ENCODE assay signal across 18 mouse cellular contexts in genomic region chr17:31033251-31033650, GRCm38 (mm10). TPM values are rescaled to one million over a fixed set of nuclear protein-coding genes. Genes with fewer than 3 reads are reported as not detected.
DNase-seq lines count a peak whose midpoint lies in the region; ATAC-seq and TF ChIP-seq lines count a peak whose summit lies in the region.
"Had no signal": no experiment of that assay in that cellular context is flagged by ENCODE, and none has a peak within 500 bp of the region (broad histone marks: within the 10 kb centered on the region; RNA-seq: fewer than 3 reads in every experiment).

No protein-coding gene starts in this region.

- peaks cover 15% of the 10 kb centered on the region for H3K4me1 ChIP-seq in liver, embryonic 11.5 days (replicated peaks; ENCODE audit: control insufficient read depth, insufficient read depth, low read length)
- peaks cover 8% of the 10 kb centered on the region; the same call in 1 of the 2 replicates for H3K4me1 ChIP-seq in hindbrain, postnatal 0 days (ENCODE audit: insufficient read depth, low read length)

- H3K9me3 ChIP-seq in liver, embryonic 11.5 days (ENCODE audit: control insufficient read depth, low read length): no peaks in the 10 kb centered on the region; the same call in 1 of the 2 replicates
- 0 out of 2 replicates have a peak, but pooled peaks cover 4% of the 10 kb centered on the region for H3K9me3 ChIP-seq in hindbrain, postnatal 0 days (ENCODE audit: low read length)

- no peak overlapping the region; the same call in 1 of the 2 replicates for H3K4me2 ChIP-seq in liver, embryonic 11.5 days
- H3K4me2 ChIP-seq in hindbrain, postnatal 0 days (ENCODE audit: low read depth, low read length): no peak overlapping the region
- H3K4me2 ChIP-seq: embryonic facial prominence, embryonic 13.5 days; limb, embryonic 12.5 days had no signal

- no peaks in the 10 kb centered on the region for H3K36me3 ChIP-seq in liver, embryonic 11.5 days (ENCODE audit: control insufficient read depth, insufficient read depth, low read length)
- H3K36me3 ChIP-seq in hindbrain, postnatal 0 days (ENCODE audit: insufficient read depth, low read length): no peaks in the 10 kb centered on the region
- H3K36me3 ChIP-seq: embryonic facial prominence, embryonic 13.5 days; limb, embryonic 12.5 days had no signal

- H3K4me3 ChIP-seq in liver, embryonic 11.5 days (ENCODE audit: low read depth, low read length): no peak overlapping the region
- H3K4me3 ChIP-seq in hindbrain, postnatal 0 days (ENCODE audit: low read length): no peak overlapping the region
- H3K4me3 ChIP-seq: embryonic facial prominence, embryonic 13.5 days; gastrocnemius, adult 2 months; limb, embryonic 12.5 days had no signal

- TF ChIP-seq CTCF in hindbrain, postnatal 0 days (IDR thresholded peaks at IDR 0.05; ENCODE audit: low read depth): no peak

- ATAC-seq in CD4-positive, CD25-positive, alpha-beta regulatory T cell, adult 4 months: no peak
- ATAC-seq in liver, embryonic 11.5 days (replicated peaks; ENCODE audit: low FRiP score): no peak
- ATAC-seq in hindbrain, postnatal 0 days: no peak

- peak; percentile 18 for DNase-seq in CD4-positive, CD25-positive, alpha-beta regulatory T cell, adult 2 months (ENCODE audit: low read depth, low spot score)
- no peak for DNase-seq in liver, embryonic 11.5 days (ENCODE audit: low spot score)
- no peak for DNase-seq in liver
- no peak for DNase-seq in hindbrain, postnatal 0 days (ENCODE audit: low spot score)
- DNase-seq in thymus, postnatal 0 days (ENCODE audit: low spot score): peak; percentile 26
- no peak for DNase-seq in right cerebral cortex, postnatal 36 days (ENCODE audit: low spot score in 2 of 2)
- DNase-seq in adipocyte (ENCODE audit: low spot score): no peak
- DNase-seq: adrenal gland, postnatal 25 days; cerebellum, adult 11-12 months; gastrocnemius, adult 2 months; heart, postnatal 14 days; kidney, adult 9 months; layer of hippocampus, adult 9-11 months; lung, postnatal 36 days; retina, postnatal 1 day had no signal

- peak overlapping the region; percentile 73 for H3K27ac ChIP-seq in liver, embryonic 11.5 days (ENCODE audit: low read depth, low read length)
- peak overlapping the region; percentile 36; the same call in 1 of the 2 replicates for H3K27ac ChIP-seq in hindbrain, postnatal 0 days
- H3K27ac ChIP-seq: embryonic facial prominence, embryonic 13.5 days; gastrocnemius, adult 2 months; limb, embryonic 12.5 days had no signal

- H3K27me3 ChIP-seq in liver, embryonic 11.5 days (replicated peaks; ENCODE audit: control insufficient read depth, insufficient read depth, low read length): no peaks in the 10 kb centered on the region
- no peaks in the 10 kb centered on the region for H3K27me3 ChIP-seq in hindbrain, postnatal 0 days (ENCODE audit: insufficient read depth, low read length)
- H3K27me3 ChIP-seq: embryonic facial prominence, embryonic 13.5 days; limb, embryonic 12.5 days had no signal

- WGBS in liver, embryonic 11.5 days: 70% methylated on average over 2 of the region's 2 CpGs
- 65% methylated on average over 2 of the region's 2 CpGs for WGBS in hindbrain, postnatal 0 days

- 0 out of 2 replicates have a peak overlapping the region, but pooled peaks have one; percentile 28 for H3K9ac ChIP-seq in liver, embryonic 11.5 days (ENCODE audit: low read depth, low read length)
- no peak overlapping the region for H3K9ac ChIP-seq in hindbrain, postnatal 0 days (replicated peaks; ENCODE audit: low read length)
- H3K9ac ChIP-seq: embryonic facial prominence, embryonic 13.5 days; limb, embryonic 12.5 days had no signal

RNA-seq across cellular contexts. Expression of gene Abcg1, which starts 24.2 kb away (rescaled TPM):
- polyA plus RNA-seq in CD4-positive, CD25-positive, alpha-beta regulatory T cell, adult 4 months (2017; shearing (Covaris generic)): 100 to 1,000 TPM; 169 to 178 TPM
- polyA plus RNA-seq in liver, embryonic 11.5 days (2014; fragmentation: Nextera tagmentation; extraction: Ambion mirVana): 6.5 and 6.7 TPM in 2 replicates
- total RNA-seq in hindbrain, postnatal 0 days (2014; rRNA removed): 34.9 and 40.7 TPM in 2 replicates
- 17.4 and 18.9 TPM in 2 replicates for polyA plus RNA-seq in hindbrain, postnatal 0 days (2015; fragmentation: Nextera tagmentation; extraction: Ambion mirVana)
- 36.7 and 49.0 TPM in 2 replicates for polyA plus RNA-seq in thymus, postnatal 0 days (2015; fragmentation: Nextera tagmentation; extraction: Ambion mirVana)

Comparison
In these comparisons a context has a peak if more than half of its experiments do, and no peak if none do; other contexts are left out.
1. DNase-seq: peak in CD4-positive, CD25-positive, alpha-beta regulatory T cell, adult 2 months (single experiment) and thymus, postnatal 0 days (single experiment); none in liver, embryonic 11.5 days (single experiment), liver (single experiment), hindbrain, postnatal 0 days (single experiment), right cerebral cortex, postnatal 36 days (0 of 2) and adipocyte (single experiment).